Mouse (Mus musculus) heart, postnatal 4 days (tissue): ENCODE data around the gene Gast. TPM values are rescaled to one million over a fixed set of nuclear protein-coding genes. Genes with fewer than 3 reads are reported as not detected.
"Not testable (repeated sequence)": the region's sequence is repeated elsewhere in the genome, so short reads cannot be mapped to it uniquely, and the experiment has no call there.

Source experiments
- DNase-seq: peaks from one replicate; pipeline ENCODE4 v3.0.0; 2021
- total RNA-seq, 2 experiments: library from RNA; stranded (reverse); gene quantifications; 2 replicates each; pipeline ENCODE4 v1.2.3; 2021

The Gast gene
- not detected for total RNA-seq

- DNase-seq, result no peak
Measured at GRCm38 (mm10) chr11:100333944-100334457, at the start of gene Gast. Gene Gast, plus strand, starts transcription at chr11:100334407.

GRCm38 (mm10) chr11:100284988-100285387 lies 49.2 kb upstream of the Gast start:
- no peak for DNase-seq

- peak; percentile 36 for DNase-seq
Measured at GRCm38 (mm10) chr11:100287024-100287423, 47.2 kb upstream of the Gast start.

- peak; percentile 38 for DNase-seq
Measured at GRCm38 (mm10) chr11:100288942-100289341, 45.3 kb upstream of the Gast start.

GRCm38 (mm10) chr11:100290235-100290634 lies 44.0 kb upstream of the Gast start:
- DNase-seq, result no peak

GRCm38 (mm10) chr11:100292884-100293283 lies 41.3 kb upstream of the Gast start:
- DNase-seq, result no peak

GRCm38 (mm10) chr11:100295308-100295707 lies 38.9 kb upstream of the Gast start:
- peak; percentile 90 for DNase-seq

- peak; percentile 25 for DNase-seq
Measured at GRCm38 (mm10) chr11:100297801-100298200, 36.4 kb upstream of the Gast start.

GRCm38 (mm10) chr11:100298274-100299036 lies 35.8 kb upstream of the Gast start:
- peak; percentile 89 for DNase-seq

GRCm38 (mm10) chr11:100300293-100300692 lies 33.9 kb upstream of the Gast start:
- DNase-seq, result peak; percentile 75

- no peak for DNase-seq
Measured at GRCm38 (mm10) chr11:100301292-100301691, 32.9 kb upstream of the Gast start.

- DNase-seq, result no peak
Measured at GRCm38 (mm10) chr11:100307900-100308299, 26.3 kb upstream of the Gast start.

GRCm38 (mm10) chr11:100308672-100309071 lies 25.5 kb upstream of the Gast start:
- DNase-seq, result not testable (repeated sequence)

- no peak for DNase-seq
Measured at GRCm38 (mm10) chr11:100311656-100312055, 22.6 kb upstream of the Gast start.

- DNase-seq, result no peak
Measured at GRCm38 (mm10) chr11:100312096-100312679, 22.0 kb upstream of the Gast start.

- DNase-seq, result no peak
Measured at GRCm38 (mm10) chr11:100313424-100313823, 20.8 kb upstream of the Gast start.

GRCm38 (mm10) chr11:100315439-100315838 lies 18.8 kb upstream of the Gast start:
- DNase-seq, result no peak

GRCm38 (mm10) chr11:100317826-100318380 lies 16.3 kb upstream of the Gast start:
- no peak for DNase-seq

GRCm38 (mm10) chr11:100318529-100319451 lies 15.4 kb upstream of the Gast start:
- no peak for DNase-seq

- DNase-seq, result peak; percentile 100
Measured at GRCm38 (mm10) chr11:100319492-100320171, 14.6 kb upstream of the Gast start, which contains the start of gene Eif1. Gene Eif1, plus strand, starts transcription at chr11:100319885.

- peak; percentile 97 for DNase-seq
Measured at GRCm38 (mm10) chr11:100320172-100320630, 14.0 kb upstream of the Gast start.
